Mouse (Mus musculus) brown adipose tissue, adult 24 weeks (tissue): Measurements from ENCODE around the gene Trim71. TPM values are rescaled to one million over a fixed set of nuclear protein-coding genes. Genes with fewer than 3 reads are reported as not detected.
"Not testable (repeated sequence)": the region's sequence is repeated elsewhere in the genome, so short reads cannot be mapped to it uniquely, and the experiment has no call there.

Experiments
- H3K27ac ChIP-seq: fragments of 200-500 bp; replicated peaks from 2 replicates; pipeline ENCODE4 v1.5.1; 2012; ENCODE audit warnings: low read depth, mild to moderate bottlenecking, low read length
- H3K4me1 ChIP-seq: fragments of 200-500 bp; 2 replicates; pipeline ENCODE4 v1.6.1; 2012; ENCODE audit warnings: low read length, mixed read lengths; ENCODE audit not compliant: control insufficient read depth, insufficient read depth, insufficient read length
- H3K4me3 ChIP-seq: fragments of 200-500 bp; 2 replicates; pipeline ENCODE4 v1.5.1; 2012; ENCODE audit warnings: low read depth, mild to moderate bottlenecking, low read length, moderate library complexity; ENCODE audit not compliant: insufficient read depth
- polyA plus RNA-seq: library from polyadenylated mRNA; stranded (reverse); fragments of >200 nt; gene quantifications from 2 replicates; pipeline ENCODE4 v1.2.4, GENCODE M21; 2012; ENCODE audit not compliant: missing spikeins, insufficient read depth, insufficient read length

Trim71 gene
- polyA plus RNA-seq, 1 experiment, result not detected

- Histone ChIP-seq H3K27ac (no peak overlapping the region), H3K4me3 (no peak overlapping the region), H3K4me1 (peaks cover 3% of the 10 kb centered on the region; the same call in 1 of the 2 replicates)
These were observed 41.7 kb downstream of the Trim71 start for GRCm38 (mm10) chr9:114522501-114522900.

GRCm38 (mm10) chr9:114522041-114522440, 42.1 kb downstream of the Trim71 start:
- Histone ChIP-seq H3K4me1 (peaks cover 3% of the 10 kb centered on the region; the same call in 1 of the 2 replicates), H3K27ac (no peak overlapping the region), H3K4me3 (no peak overlapping the region)

- H3K27ac ChIP-seq, H3K4me3 ChIP-seq, H3K4me1 ChIP-seq: not testable (repeated sequence)
These were observed 43.6 kb downstream of the Trim71 start for GRCm38 (mm10) chr9:114520529-114520928.

- Histone ChIP-seq H3K4me3 (no peak overlapping the region), H3K4me1 (no peaks in the 10 kb centered on the region), H3K27ac (no peak overlapping the region)
These were observed 45.2 kb downstream of the Trim71 start for GRCm38 (mm10) chr9:114518812-114519477.

- Histone ChIP-seq H3K4me3 (no peak overlapping the region), H3K27ac (no peak overlapping the region), H3K4me1 (no peaks in the 10 kb centered on the region)
These were observed 46.2 kb downstream of the Trim71 start for GRCm38 (mm10) chr9:114517924-114518497.

DNA sequence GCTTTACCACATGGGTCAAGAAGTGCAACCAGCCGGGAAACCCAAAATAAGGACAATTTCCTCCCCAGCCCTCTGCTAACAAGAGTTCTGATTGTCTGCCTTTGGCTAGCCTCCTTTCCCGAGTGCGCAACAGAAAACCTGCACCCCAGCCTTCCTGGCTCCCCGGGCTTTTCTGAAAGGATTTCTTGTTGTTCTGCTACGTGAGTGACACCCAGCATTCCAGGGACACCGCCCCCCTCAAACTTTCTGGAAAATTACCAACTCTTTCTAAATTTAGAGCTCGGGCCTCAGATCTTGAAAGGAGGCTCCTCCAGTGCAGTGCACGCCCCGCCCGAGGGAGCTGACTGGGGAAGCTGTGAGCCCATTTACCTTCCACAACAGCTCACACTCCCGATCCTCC, 48.8 kb downstream of the Trim71 start, which contains the start of gene C130032M10Rik:
TSS of gene C130032M10Rik (plus strand) at position 334 of the 400 bp plus-strand sequence.
- H3K4me1 ChIP-seq, result no peaks in the 10 kb centered on the region
- H3K4me3 ChIP-seq, result no peak within 1 kb of the TSS
- no peak within 1 kb of the TSS for H3K27ac ChIP-seq

DNA sequence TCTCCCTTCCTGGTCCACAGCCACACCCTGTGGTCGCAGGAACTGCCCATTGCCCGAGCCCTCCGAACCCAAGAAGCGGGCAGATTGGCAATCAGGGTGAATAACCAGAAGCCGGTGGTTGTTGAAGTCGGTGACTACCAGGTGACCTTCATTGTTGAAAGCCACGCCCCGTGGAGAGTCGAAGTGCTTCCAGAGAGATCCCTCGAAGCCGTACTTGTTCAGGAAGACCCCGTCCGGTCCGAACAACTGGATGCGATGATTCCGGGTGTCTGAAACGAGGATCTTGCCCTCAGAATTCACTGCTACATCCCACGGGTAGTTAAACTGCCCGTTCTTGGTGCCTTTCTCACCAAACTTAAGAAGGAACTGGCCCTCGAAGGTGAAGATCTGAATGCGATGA, 51.3 kb downstream of the Trim71 start:
- no peak overlapping the region for H3K4me3 ChIP-seq
- no peaks in the 10 kb centered on the region for H3K4me1 ChIP-seq
- no peak overlapping the region for H3K27ac ChIP-seq

GRCm38 (mm10) chr9:114509785-114510184, 54.4 kb downstream of the Trim71 start:
- Histone ChIP-seq H3K4me1 (no peaks in the 10 kb centered on the region), H3K27ac (no peak overlapping the region), H3K4me3 (no peak overlapping the region)

GRCm38 (mm10) chr9:114507421-114507820, 56.7 kb downstream of the Trim71 start:
- no peak overlapping the region for H3K27ac ChIP-seq

DNA sequence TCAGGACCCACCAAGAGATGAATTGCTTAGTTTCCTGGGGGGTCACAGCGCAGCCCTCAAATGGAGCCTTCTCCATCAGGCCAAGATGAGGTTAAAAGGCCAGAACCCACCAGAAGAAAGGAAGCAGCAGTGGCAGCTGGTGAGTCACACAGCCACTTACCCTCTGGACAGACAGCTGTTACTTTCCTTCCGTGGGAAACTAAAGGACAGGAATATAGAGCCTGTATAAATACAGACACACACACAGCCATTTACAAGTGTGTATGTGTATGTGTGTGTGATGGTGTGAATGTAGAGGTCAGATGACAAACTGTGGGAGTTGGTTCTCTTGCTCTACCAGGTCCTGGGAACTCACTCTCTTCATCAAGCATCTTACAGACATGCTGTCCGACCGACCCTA, 57.6 kb downstream of the Trim71 start:
- Histone ChIP-seq H3K27ac (no peak overlapping the region), H3K4me1 (no peaks in the 10 kb centered on the region), H3K4me3 (no peak overlapping the region)

More at GRCm38 (mm10) chr9:114507421-114507820, 56.7 kb downstream of the Trim71 start:
- H3K4me1 ChIP-seq, result no peaks in the 10 kb centered on the region
- H3K4me3 ChIP-seq, result no peak overlapping the region

DNA sequence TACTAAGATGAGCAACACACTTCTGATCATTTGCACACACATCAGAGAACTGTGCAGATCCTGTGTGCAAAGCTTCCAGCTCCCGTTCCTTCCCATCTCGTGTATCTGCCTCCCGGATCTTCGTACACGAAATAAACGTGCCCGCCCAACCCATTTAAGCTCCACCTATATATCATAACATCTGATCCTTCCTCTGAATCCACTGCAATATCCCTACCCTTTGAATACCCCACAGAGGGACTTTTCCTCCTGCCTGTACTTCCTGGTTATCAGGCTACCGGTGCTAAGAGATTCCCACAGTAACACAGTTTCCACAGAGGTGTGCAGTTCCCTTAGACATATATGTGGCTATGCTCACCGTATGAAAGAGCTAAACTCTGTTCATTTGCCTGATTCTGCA, 59.4 kb downstream of the Trim71 start, which contains the start of gene Ccr4:
TSS of gene Ccr4 (minus strand) at position 101 of the 400 bp plus-strand sequence.
- H3K4me1 ChIP-seq, result no peaks in the 10 kb centered on the region
- no peak within 1 kb of the TSS for H3K4me3 ChIP-seq
- H3K27ac ChIP-seq, result no peak within 1 kb of the TSS

GRCm38 (mm10) chr9:114502711-114503427, 61.3 kb downstream of the Trim71 start:
- no peak overlapping the region for H3K27ac ChIP-seq
- no peaks in the 10 kb centered on the region for H3K4me1 ChIP-seq
- no peak overlapping the region for H3K4me3 ChIP-seq

GRCm38 (mm10) chr9:114501913-114502312, 62.3 kb downstream of the Trim71 start:
- no peak overlapping the region for H3K4me3 ChIP-seq
- H3K27ac ChIP-seq, result no peak overlapping the region
- no peaks in the 10 kb centered on the region for H3K4me1 ChIP-seq

- H3K4me3 ChIP-seq, result no peak overlapping the region
- H3K27ac ChIP-seq, result no peak overlapping the region
- H3K4me1 ChIP-seq, result no peaks in the 10 kb centered on the region
These were observed 63.1 kb downstream of the Trim71 start for GRCm38 (mm10) chr9:114501111-114501510.

DNA sequence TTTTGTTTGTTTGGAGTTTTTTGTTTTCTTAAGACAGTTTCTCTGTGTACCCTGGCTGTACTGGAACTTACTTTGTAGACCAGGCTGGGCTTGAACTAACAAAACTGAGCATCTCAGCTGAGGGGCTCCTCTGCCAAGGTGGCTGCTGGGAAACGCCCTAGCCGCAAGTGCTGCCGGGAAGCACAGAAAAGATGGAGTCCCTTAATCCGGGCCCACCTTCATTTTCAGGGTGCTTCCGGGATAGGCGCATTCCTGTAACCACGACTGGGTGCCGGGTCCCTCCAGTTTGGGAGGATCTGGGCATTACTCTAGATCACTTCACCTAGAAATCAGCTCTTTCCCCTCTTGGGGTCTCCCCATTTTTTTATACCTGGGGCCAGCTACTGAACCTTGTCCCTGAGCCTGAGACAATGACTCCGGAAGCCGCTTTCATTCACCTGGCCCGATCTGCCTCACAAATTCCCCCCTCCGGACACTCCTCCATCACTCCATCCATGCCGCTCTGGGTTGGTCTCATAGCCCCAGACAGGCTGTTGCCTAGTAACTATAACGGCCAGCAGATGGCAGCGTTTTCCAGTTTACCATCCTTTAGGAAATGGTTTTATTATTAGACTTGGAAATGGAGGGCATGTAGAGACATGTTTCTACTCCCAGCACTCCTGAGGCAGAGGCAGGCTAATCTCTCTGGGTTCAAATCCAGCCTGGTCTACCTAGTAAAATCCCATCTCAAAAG, 64.2 kb downstream of the Trim71 start:
- no peak overlapping the region for H3K4me3 ChIP-seq
- no peak overlapping the region for H3K27ac ChIP-seq
- H3K4me1 ChIP-seq, result no peaks in the 10 kb centered on the region
